ENCODE assay signal across 25 mouse cellular contexts in genomic region chr3:28343661-28344060, GRCm38 (mm10).
DNase-seq lines count a peak whose midpoint lies in the region; ATAC-seq and TF ChIP-seq lines count a peak whose summit lies in the region.
"Had no signal": no experiment of that assay in that cellular context is flagged by ENCODE, and none has a peak within 500 bp of the region (broad histone marks: within the 10 kb centered on the region; RNA-seq: fewer than 3 reads in every experiment).

No protein-coding gene starts in this region.

- TF ChIP-seq CTCF in hindbrain, postnatal 0 days (IDR thresholded peaks at IDR 0.05; ENCODE audit: low read depth), result no peak
- TF ChIP-seq CTCF in MEL (IDR thresholded peaks at IDR 0.05 in 2 of 3, conservative IDR thresholded peaks at IDR 0.05 in 1 of 3; ENCODE audit: control insufficient read depth in 1 of 3, insufficient read depth in 1 of 3, low read depth in 2 of 3, low read length in 3 of 3, poor library complexity in 1 of 3, severe bottlenecking in 1 of 3), result no peak

- no peaks in the 10 kb centered on the region for H3K79me2 ChIP-seq in MEL (ENCODE audit: control insufficient read depth, insufficient read depth, low read length, poor library complexity)

- intact Hi-C loops in heart, postnatal 25 days (cut with DNase I), result no loop called here

- no peak for TF ChIP-seq RAD21 in MEL (IDR thresholded peaks at IDR 0.05; ENCODE audit: low read depth, low read length)

- 74% methylated on average over 2 of the region's 2 CpGs for WGBS in hindbrain, postnatal 0 days
- 89% methylated on average over 2 of the region's 2 CpGs for WGBS in hindbrain, embryonic 13.5 days
- WGBS in limb, embryonic 10.5 days, result 96% methylated on average over 2 of the region's 2 CpGs

- H3K36me3 ChIP-seq in hindbrain, postnatal 0 days (ENCODE audit: insufficient read depth, low read length), result no peaks in the 10 kb centered on the region
- no peaks in the 10 kb centered on the region for H3K36me3 ChIP-seq in hindbrain, embryonic 13.5 days
- no peaks in the 10 kb centered on the region for H3K36me3 ChIP-seq in MEL (ENCODE audit: control insufficient read depth in 1 of 2, insufficient read depth in 2 of 2, low read length in 2 of 2)
- no peaks in the 10 kb centered on the region for H3K36me3 ChIP-seq in limb, embryonic 10.5 days
- H3K36me3 ChIP-seq: embryonic facial prominence, embryonic 15.5 days; heart, embryonic 13.5 days; intestine, embryonic 15.5 days; liver, embryonic 13.5 days had no signal

- TF ChIP-seq EP300 in MEL (IDR thresholded peaks at IDR 0.05; ENCODE audit: low read depth in 1 of 2, low read length in 2 of 2), result no peak

- no peak for TF ChIP-seq POLR2A in MEL (IDR thresholded peaks at IDR 0.05; ENCODE audit: control insufficient read depth in 1 of 2, insufficient read depth in 1 of 2, low read depth in 1 of 2, low read length in 2 of 2, poor library complexity in 1 of 2)

- H3K4me3 ChIP-seq in hindbrain, postnatal 0 days (ENCODE audit: low read length), result no peak overlapping the region
- no peak overlapping the region for H3K4me3 ChIP-seq in hindbrain, embryonic 13.5 days
- H3K4me3 ChIP-seq in MEL (ENCODE audit: control insufficient read depth in 1 of 2, insufficient read depth in 1 of 2, low read depth in 2 of 2, low read length in 2 of 2), result no peak overlapping the region
- no peak overlapping the region for H3K4me3 ChIP-seq in limb, embryonic 10.5 days
- H3K4me3 ChIP-seq: embryonic facial prominence, embryonic 15.5 days; heart, adult 2 months; heart, embryonic 13.5 days; intestine, embryonic 15.5 days; liver, embryonic 13.5 days; megakaryocyte, embryonic 14.5 days had no signal

- H3K4me2 ChIP-seq in hindbrain, postnatal 0 days (ENCODE audit: low read depth, low read length), result no peak overlapping the region
- no peak overlapping the region for H3K4me2 ChIP-seq in hindbrain, embryonic 13.5 days
- H3K4me2 ChIP-seq: embryonic facial prominence, embryonic 15.5 days; heart, embryonic 13.5 days; hindbrain, embryonic 14.5 days; intestine, embryonic 15.5 days; liver, embryonic 13.5 days had no signal

- H3K27ac ChIP-seq in hindbrain, postnatal 0 days, result no peak overlapping the region
- H3K27ac ChIP-seq in hindbrain, embryonic 13.5 days, result no peak overlapping the region
- H3K27ac ChIP-seq in MEL (ENCODE audit: control insufficient read depth, low read depth, low read length), result no peak overlapping the region
- no peak overlapping the region for H3K27ac ChIP-seq in limb, embryonic 10.5 days
- H3K27ac ChIP-seq: embryonic facial prominence, embryonic 15.5 days; heart, adult 2 months; heart, embryonic 13.5 days; hindbrain, embryonic 14.5 days; intestine, embryonic 15.5 days; liver, embryonic 13.5 days; stomach, postnatal 0 days had no signal

- no peaks in the 10 kb centered on the region for H3K27me3 ChIP-seq in hindbrain, postnatal 0 days (ENCODE audit: insufficient read depth, low read length)
- no peaks in the 10 kb centered on the region for H3K27me3 ChIP-seq in hindbrain, embryonic 13.5 days
- no peaks in the 10 kb centered on the region for H3K27me3 ChIP-seq in MEL (ENCODE audit: control insufficient read depth in 1 of 2, insufficient read depth in 2 of 2, low read length in 2 of 2)
- H3K27me3 ChIP-seq in limb, embryonic 10.5 days (ENCODE audit: low read depth, poor library complexity, severe bottlenecking), result no peaks in the 10 kb centered on the region
- H3K27me3 ChIP-seq: embryonic facial prominence, embryonic 15.5 days; heart, embryonic 13.5 days; intestine, embryonic 15.5 days; liver, embryonic 13.5 days; megakaryocyte, embryonic 14.5 days had no signal

- no peak overlapping the region for H3K9ac ChIP-seq in hindbrain, postnatal 0 days (replicated peaks; ENCODE audit: low read length)
- no peak overlapping the region for H3K9ac ChIP-seq in hindbrain, embryonic 13.5 days
- H3K9ac ChIP-seq in MEL (ENCODE audit: control insufficient read depth, low read depth, low read length, poor library complexity, severe bottlenecking), result no peak overlapping the region
- H3K9ac ChIP-seq: embryonic facial prominence, embryonic 15.5 days; heart, embryonic 13.5 days; hindbrain, embryonic 14.5 days; intestine, embryonic 15.5 days; liver, embryonic 13.5 days had no signal

- no peak for ATAC-seq in hindbrain, postnatal 0 days
- ATAC-seq in hindbrain, embryonic 13.5 days (ENCODE audit: low FRiP score), result no peak
- ATAC-seq: activated CD4-positive, CD25-positive, alpha-beta regulatory T cell, adult 4 months; CD4-positive, CD25-positive, alpha-beta regulatory T cell, adult 4 months; intestine, embryonic 15.5 days had no signal

- no peaks in the 10 kb centered on the region for H3K9me3 ChIP-seq in hindbrain, postnatal 0 days (ENCODE audit: low read length)
- no peaks in the 10 kb centered on the region for H3K9me3 ChIP-seq in hindbrain, embryonic 13.5 days
- no peaks in the 10 kb centered on the region for H3K9me3 ChIP-seq in MEL (replicated peaks; ENCODE audit: insufficient read depth, low read length)
- no peaks in the 10 kb centered on the region for H3K9me3 ChIP-seq in limb, embryonic 10.5 days (replicated peaks)
- H3K9me3 ChIP-seq: embryonic facial prominence, embryonic 15.5 days; heart, embryonic 13.5 days; intestine, embryonic 15.5 days; liver, embryonic 13.5 days; megakaryocyte, embryonic 14.5 days had no signal

- DNase-seq in adrenal gland, postnatal 10 days, result peak; percentile 21
- no peak for DNase-seq in adrenal gland, postnatal 25 days
- peak; percentile 18 for DNase-seq in hindbrain, postnatal 0 days (ENCODE audit: low spot score)
- DNase-seq in MEL (ENCODE audit: low read depth, low spot score), result no peak
- peak; percentile 63 for DNase-seq in brain, adult 2 months (ENCODE audit: low read depth, low spot score)
- DNase-seq in limb, embryonic 10.5 days (ENCODE audit: low spot score), result no peak
- no peak for DNase-seq in heart, postnatal 25 days (ENCODE audit: low spot score)
- DNase-seq: cerebellum, adult 9-10 months; gastrocnemius, postnatal 25 days; heart, adult 2 months; heart, postnatal 14 days; kidney, postnatal 25 days; layer of hippocampus, adult 9-11 months; liver, embryonic 13.5 days; lung, adult 2 months; lung, postnatal 14 days had no signal

- peaks cover 10% of the 10 kb centered on the region for H3K4me1 ChIP-seq in hindbrain, postnatal 0 days (ENCODE audit: insufficient read depth, low read length)
- peaks cover 19% of the 10 kb centered on the region for H3K4me1 ChIP-seq in hindbrain, embryonic 13.5 days (replicated peaks)
- no peaks in the 10 kb centered on the region for H3K4me1 ChIP-seq in MEL (ENCODE audit: control insufficient read depth in 1 of 2, insufficient read depth in 2 of 2, low read length in 2 of 2)
- H3K4me1 ChIP-seq in limb, embryonic 10.5 days, result peaks cover 5% of the 10 kb centered on the region; the same call in 1 of the 2 replicates
- H3K4me1 ChIP-seq: liver, embryonic 13.5 days had no signal

TF ChIP-seq in MEL, 35 proteins besides CTCF, POLR2A, EP300 and RAD21:
- TF ChIP-seq GATA1 (IDR thresholded peaks at IDR 0.05; ENCODE audit: low read depth, low read length) (0 out of 2 replicates have a peak, but pooled peaks have one; percentile 9), ETS1 (IDR thresholded peaks at IDR 0.05; ENCODE audit: low read depth, low read length) (no peak), HCFC1 (IDR thresholded peaks at IDR 0.05; ENCODE audit: low read depth, low read length) (peak; percentile 72)

Comparison
In these comparisons a context has a peak if more than half of its experiments do, and no peak if none do; other contexts are left out.
1. DNase-seq: peak in adrenal gland, postnatal 10 days (single experiment), hindbrain, postnatal 0 days (single experiment) and brain, adult 2 months (single experiment); none in adrenal gland, postnatal 25 days (single experiment), MEL (single experiment), limb, embryonic 10.5 days (single experiment) and heart, postnatal 25 days (single experiment).